Mouse (Mus musculus) Patski (cell line): ENCODE measurements around the gene Syndig1l. TPM values are rescaled to one million over a fixed set of nuclear protein-coding genes. Genes with fewer than 3 reads are reported as not detected.

ENCODE experiments used
- ATAC-seq: fragments of 100-300 bp; one replicate; pipeline ENCODE4 v1.8.0; 2021
- CTCF ChIA-PET: fragments of 350-600 bp; sonication (Branson Sonifier 250); formaldehyde crosslinking; loops from one replicate; lab custom pipeline; 2022; ENCODE audit warnings: inconsistent platforms; lab: Charles Lee
- POLR2A ChIA-PET: fragments of 350-600 bp; sonication (Branson Sonifier 250); formaldehyde crosslinking; loops from one replicate; lab custom pipeline; 2022; ENCODE audit warnings: antibody characterized with exemption, inconsistent platforms; lab: Charles Lee
- DNase-seq: peaks from one replicate; pipeline ENCODE4 v3.0.0-alpha.2; 2011; ENCODE audit warnings: low read depth, low spot score
- H3K27me3 ChIP-seq: fragments of 371-371 bp; one replicate; pipeline ENCODE4 v1.5.1; 2021
- CTCF ChIP-seq: fragments of 100-300 bp; IDR thresholded peaks from one replicate; pipeline ENCODE4 v1.5.1; 2021
- in situ Hi-C: fragments of 300-500 bp; cut with MboI; formaldehyde crosslinking; loops from 3 replicates; pipeline ENCODE4 v1.11.1; 2018; ENCODE audit warnings: low pct_unique_long_range_greater_than_20kb, mixed read lengths
- polyA plus RNA-seq: library from polyadenylated mRNA; unstranded; gene quantifications from one replicate; pipeline ENCODE4 v1.2.3, GENCODE M21; 2021

Syndig1l gene
- polyA plus RNA-seq, 1 experiment from 2014 or later: not detected

GRCm38 (mm10) chr12:84676011-84676410 lies 22.6 kb downstream of the Syndig1l start:
- ChIA-PET POLR2A (no interaction called here), CTCF (no interaction called here)
- in situ Hi-C loops: no loop called here
- DNase-seq (no peak), ATAC-seq (no peak)
- peaks cover 41% of the 10 kb centered on the region for H3K27me3 ChIP-seq
- TF ChIP-seq CTCF: no peak

- ATAC-seq (no peak), DNase-seq (no peak)
- peaks cover 33% of the 10 kb centered on the region for H3K27me3 ChIP-seq
- CTCF ChIA-PET: no interaction called here
- in situ Hi-C loops: no loop called here
- POLR2A ChIA-PET: interaction anchor here (0.6 kb wide), 1 partner anchor 74 kb away, joined by 3 read pairs; no protein-coding TSS in a partner anchor
- TF ChIP-seq CTCF: no peak
Measured at GRCm38 (mm10) chr12:84674666-84675526, 23.7 kb downstream of the Syndig1l start.

GRCm38 (mm10) chr12:84671646-84672045 lies 27.0 kb downstream of the Syndig1l start:
- CTCF ChIA-PET: no interaction called here
- POLR2A ChIA-PET: no interaction called here
- in situ Hi-C loops: no loop called here

GRCm38 (mm10) chr12:84670555-84670954 lies 28.1 kb downstream of the Syndig1l start:
- DNase-seq: no peak
- H3K27me3 ChIP-seq: peaks cover 27% of the 10 kb centered on the region
- no peak for ATAC-seq
- TF ChIP-seq CTCF: no peak
- in situ Hi-C loops: no loop called here
- ChIA-PET POLR2A (interaction anchor here (0.6 kb wide), 1 partner anchor 1790 kb away, joined by 4 read pairs; no protein-coding TSS in a partner anchor), CTCF (interaction anchor here (1.0 kb wide), 1 partner anchor 13 kb away, joined by 3 read pairs; no protein-coding TSS in a partner anchor)

More at GRCm38 (mm10) chr12:84671646-84672045, 27.0 kb downstream of the Syndig1l start:
- DNase-seq (no peak), ATAC-seq (no peak)
- no peak for TF ChIP-seq CTCF
- peaks cover 27% of the 10 kb centered on the region for H3K27me3 ChIP-seq

GRCm38 (mm10) chr12:84653912-84654311 lies 44.7 kb downstream of the Syndig1l start:
- CTCF ChIA-PET: interaction anchor here (0.7 to 2.7 kb wide), 18 partner anchors 10 to 119 kb away, joined by 3 to 30 read pairs (median 4); partner anchors contain the start of genes Isca2, Npc2, Syndig1l and Vrtn
- H3K27me3 ChIP-seq: peaks cover 46% of the 10 kb centered on the region
- TF ChIP-seq CTCF: peak; percentile 94
- DNase-seq: peak; percentile 3
- in situ Hi-C loops: loop anchor here (5.0 kb wide), 1 partner anchor 98 kb away; no protein-coding TSS in a partner anchor
- POLR2A ChIA-PET: interaction anchor here (1.0 kb wide), 1 partner anchor 104 kb away, joined by 3 read pairs; no protein-coding TSS in a partner anchor
- ATAC-seq: no peak

GRCm38 (mm10) chr12:84650234-84650633 lies 48.4 kb downstream of the Syndig1l start:
- in situ Hi-C loops: loop anchor here (5.0 kb wide), 1 partner anchor 102 kb away; no protein-coding TSS in a partner anchor
- ChIA-PET POLR2A (no interaction called here), CTCF (no interaction called here)
- DNase-seq (no peak), ATAC-seq (no peak)
- peaks cover 47% of the 10 kb centered on the region for H3K27me3 ChIP-seq
- no peak for TF ChIP-seq CTCF

GRCm38 (mm10) chr12:84640654-84641053 lies 58.0 kb downstream of the Syndig1l start, which contains the start of gene Vrtn:
Vrtn (plus strand) TSS chr12:84641019.
- TF ChIP-seq CTCF: no peak
- DNase-seq: no peak
- peaks cover 55% of the 10 kb centered on the region for H3K27me3 ChIP-seq
- in situ Hi-C loops: no loop called here
- CTCF ChIA-PET: interaction anchor here (1.3 kb wide), 1 partner anchor 14 kb away, joined by 3 read pairs; no protein-coding TSS in a partner anchor
- POLR2A ChIA-PET: no interaction called here
- ATAC-seq: no peak

GRCm38 (mm10) chr12:84640253-84640652 lies 58.4 kb downstream of the Syndig1l start:
- in situ Hi-C loops: no loop called here
- TF ChIP-seq CTCF: no peak
- CTCF ChIA-PET: no interaction called here
- DNase-seq: no peak
- no peak for ATAC-seq
- POLR2A ChIA-PET: no interaction called here
- H3K27me3 ChIP-seq: peaks cover 52% of the 10 kb centered on the region

GRCm38 (mm10) chr12:84631867-84632266 lies 66.8 kb downstream of the Syndig1l start:
- H3K27me3 ChIP-seq: peaks cover 39% of the 10 kb centered on the region
- DNase-seq (no peak), ATAC-seq (no peak)
- in situ Hi-C loops: no loop called here
- no peak for TF ChIP-seq CTCF
- ChIA-PET POLR2A (no interaction called here), CTCF (no interaction called here)

Other genes with a start within 250 kb of the Syndig1l start
- 25.0 TPM for gene Aldh6a1, start 247.8 kb downstream of the Syndig1l start, polyA plus RNA-seq
- 11.0 TPM for gene Lin52, start 247.4 kb downstream of the Syndig1l start, polyA plus RNA-seq
- gene Vsx2, start 129.1 kb downstream of the Syndig1l start, polyA plus RNA-seq: not detected
- 15.4 TPM for gene Abcd4, start 81.4 kb downstream of the Syndig1l start, polyA plus RNA-seq
- gene Vrtn, start 57.8 kb downstream of the Syndig1l start, polyA plus RNA-seq: not detected
- gene Npc2, start 74.3 kb upstream of the Syndig1l start, polyA plus RNA-seq: 105 TPM
- 58.9 TPM for gene Isca2, start 74.4 kb upstream of the Syndig1l start, polyA plus RNA-seq
- gene Ltbp2, start 177.7 kb upstream of the Syndig1l start, polyA plus RNA-seq: 19.0 TPM